Mouse (Mus musculus) erythroblast, embryonic 14.5 days (primary cell): ENCODE results near the gene Rhpn2. TPM values are rescaled to one million over a fixed set of nuclear protein-coding genes. Genes with fewer than 3 reads are reported as not detected.

Source experiments
- H3K27me3 ChIP-seq: 2 replicates; pipeline ENCODE4 v1.6.1; 2012; ENCODE audit warnings: inconsistent platforms; ENCODE audit not compliant: control insufficient read depth
- H3K36me3 ChIP-seq: 2 replicates; pipeline ENCODE4 v1.6.1; 2012; ENCODE audit warnings: mild to moderate bottlenecking, inconsistent platforms; ENCODE audit not compliant: control insufficient read depth
- H3K4me1 ChIP-seq: 2 replicates; pipeline ENCODE4 v1.6.1; 2012; ENCODE audit warnings: inconsistent platforms; ENCODE audit not compliant: control insufficient read depth
- H3K4me3 ChIP-seq: replicated peaks from 2 replicates; pipeline ENCODE3; 2012; ENCODE audit warnings: moderate library complexity, mild to moderate bottlenecking, inconsistent platforms
- H3K9me3 ChIP-seq: 2 replicates; pipeline ENCODE4 v1.6.1; 2012; ENCODE audit warnings: low read length, inconsistent platforms, mixed read lengths; ENCODE audit not compliant: control insufficient read depth
- GATA1 ChIP-seq: IDR thresholded peaks from 2 replicates; pipeline ENCODE4 v1.6.1; 2012; ENCODE audit warnings: low read length, inconsistent platforms, mixed read lengths
- TAL1 ChIP-seq: IDR thresholded peaks from 3 replicates; pipeline ENCODE4 v1.6.1; 2012; ENCODE audit warnings: low read length, inconsistent platforms, mixed read lengths
- polyA plus RNA-seq: library from polyadenylated mRNA; stranded (reverse); fragments of >175 nt; gene quantifications from 2 replicates; pipeline ENCODE4 v1.2.3, GENCODE M21; 2012

Rhpn2 gene
- polyA plus RNA-seq, 1 experiment = 0.04 TPM

DNA sequence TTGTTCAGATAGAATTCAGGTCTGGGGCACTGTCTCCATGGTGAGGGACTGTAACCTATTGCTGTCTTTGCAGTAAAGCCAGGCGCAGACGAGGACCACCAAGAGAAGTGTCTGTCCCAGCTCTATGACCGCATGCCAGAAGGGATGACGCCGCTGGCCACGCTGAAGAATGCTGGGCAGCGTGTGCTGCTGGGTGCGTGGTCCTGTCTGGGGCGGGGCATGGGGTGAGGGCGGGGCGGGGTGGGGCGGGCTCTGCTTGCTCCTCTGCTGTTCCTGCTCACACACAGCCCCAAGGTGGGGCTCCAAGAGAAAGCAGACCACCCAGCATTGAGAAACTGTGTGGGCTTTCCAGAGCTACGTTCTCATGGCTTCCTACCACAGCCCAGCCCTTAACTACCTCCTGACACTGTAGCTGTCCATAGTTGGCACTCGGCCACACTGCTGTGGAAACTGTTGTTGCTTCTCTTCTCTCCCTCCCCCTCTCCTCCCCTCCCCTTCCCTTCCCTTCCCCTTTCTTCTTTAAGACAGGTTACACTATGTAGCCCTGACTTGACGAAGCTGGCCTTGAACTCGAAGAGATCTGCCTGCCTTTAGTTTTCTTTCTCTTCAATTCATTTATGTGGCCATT is 45.6 kb downstream of the Rhpn2 start:
- peaks cover 14% of the 10 kb centered on the region for H3K4me1 ChIP-seq
- H3K4me3 ChIP-seq = no peak overlapping the region
- H3K27me3 ChIP-seq = no peaks in the 10 kb centered on the region
- TF ChIP-seq GATA1 (no peak), TAL1 (no peak)
- peaks cover 3% of the 10 kb centered on the region; the same call in 1 of the 2 replicates for H3K36me3 ChIP-seq
- no peaks in the 10 kb centered on the region for H3K9me3 ChIP-seq

DNA sequence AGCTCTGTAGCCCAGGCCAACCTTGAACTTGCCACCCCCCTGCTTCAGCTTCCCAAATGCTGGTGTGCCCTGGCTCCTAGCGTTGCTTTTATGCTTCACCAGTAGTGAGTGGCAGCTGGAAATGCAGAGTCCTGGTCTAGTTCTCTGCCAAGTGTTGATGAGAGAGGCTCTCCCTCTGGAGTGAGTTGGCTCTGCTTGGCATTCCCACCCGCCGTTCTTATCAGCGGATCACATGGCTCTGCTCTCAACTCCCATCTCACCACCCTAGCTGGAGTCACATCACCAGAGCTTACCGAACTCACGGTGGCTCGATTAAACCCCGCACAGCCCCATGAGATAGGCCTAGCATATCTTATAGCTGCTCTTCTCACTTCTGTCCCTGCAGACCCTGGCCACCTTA is 46.4 kb downstream of the Rhpn2 start:
- TF ChIP-seq TAL1 = no peak
- no peak for TF ChIP-seq GATA1
- no peaks in the 10 kb centered on the region for H3K27me3 ChIP-seq
- H3K4me3 ChIP-seq = no peak overlapping the region
- H3K4me1 ChIP-seq = peaks cover 14% of the 10 kb centered on the region
- no peaks in the 10 kb centered on the region for H3K9me3 ChIP-seq
- H3K36me3 ChIP-seq = peaks cover 3% of the 10 kb centered on the region; the same call in 1 of the 2 replicates

DNA sequence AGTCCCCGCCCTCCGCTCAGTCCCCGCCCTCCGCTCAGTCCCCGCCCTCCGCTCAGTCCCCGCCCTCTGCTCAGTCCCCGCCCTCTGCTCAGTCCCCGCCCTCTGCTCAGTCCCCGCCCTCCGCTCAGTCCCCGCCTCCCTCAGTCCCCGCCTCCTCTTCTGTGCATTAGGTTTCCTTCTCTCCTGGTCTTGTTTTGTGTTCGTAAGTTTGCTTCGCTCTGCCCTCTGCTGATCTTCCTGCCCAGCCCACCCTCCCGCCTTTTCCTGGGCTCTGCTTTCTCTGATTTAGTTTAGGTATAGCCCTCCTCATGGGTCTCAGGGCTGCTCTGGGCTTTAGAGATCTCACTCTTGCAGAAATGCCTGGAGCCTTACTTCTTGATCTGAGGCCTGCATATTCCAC is 47.9 kb downstream of the Rhpn2 start:
- Histone ChIP-seq H3K27me3 (no peaks in the 10 kb centered on the region), H3K4me1 (peaks cover 14% of the 10 kb centered on the region), H3K36me3 (peaks cover 3% of the 10 kb centered on the region; the same call in 1 of the 2 replicates), H3K9me3 (no peaks in the 10 kb centered on the region), H3K4me3 (no peak overlapping the region)
- no peak for TF ChIP-seq GATA1
- TF ChIP-seq TAL1 = no peak

DNA sequence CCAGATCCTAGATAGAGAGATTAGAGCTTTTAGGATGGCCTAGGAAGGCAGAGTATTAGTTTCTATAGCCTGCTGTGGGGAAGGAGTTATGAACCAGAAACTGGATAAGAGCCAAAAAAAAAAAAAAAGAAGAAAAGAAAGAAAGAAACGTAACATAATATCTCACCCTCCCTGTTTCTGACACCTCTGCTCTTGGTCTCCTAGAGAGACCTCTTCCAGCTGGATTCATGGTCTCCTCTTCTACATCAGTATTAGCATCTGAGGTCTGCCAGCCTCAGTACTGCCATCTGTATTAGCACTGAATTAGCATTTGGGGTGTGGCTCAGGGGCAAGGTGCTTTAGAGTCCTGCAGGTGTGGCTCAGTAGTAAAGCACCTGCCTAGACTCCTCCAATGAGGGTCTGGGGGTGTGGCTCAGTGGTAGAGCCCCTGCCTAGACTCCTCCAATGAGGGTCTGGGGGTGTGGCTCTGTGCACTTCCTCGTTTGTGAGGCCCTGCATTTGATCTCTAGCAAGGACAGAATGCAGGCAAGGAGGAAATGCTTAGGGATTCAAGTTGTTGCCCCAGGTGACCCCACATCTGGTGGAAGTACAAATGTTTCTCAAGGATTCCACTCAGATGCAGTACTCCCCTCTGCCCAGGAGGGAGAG is 48.9 kb downstream of the Rhpn2 start:
- H3K9me3 ChIP-seq = no peaks in the 10 kb centered on the region
- peaks cover 14% of the 10 kb centered on the region for H3K4me1 ChIP-seq
- TF ChIP-seq GATA1 (no peak), TAL1 (no peak)
- H3K27me3 ChIP-seq = no peaks in the 10 kb centered on the region
- H3K36me3 ChIP-seq = peaks cover 3% of the 10 kb centered on the region; the same call in 1 of the 2 replicates
- no peak overlapping the region for H3K4me3 ChIP-seq

DNA sequence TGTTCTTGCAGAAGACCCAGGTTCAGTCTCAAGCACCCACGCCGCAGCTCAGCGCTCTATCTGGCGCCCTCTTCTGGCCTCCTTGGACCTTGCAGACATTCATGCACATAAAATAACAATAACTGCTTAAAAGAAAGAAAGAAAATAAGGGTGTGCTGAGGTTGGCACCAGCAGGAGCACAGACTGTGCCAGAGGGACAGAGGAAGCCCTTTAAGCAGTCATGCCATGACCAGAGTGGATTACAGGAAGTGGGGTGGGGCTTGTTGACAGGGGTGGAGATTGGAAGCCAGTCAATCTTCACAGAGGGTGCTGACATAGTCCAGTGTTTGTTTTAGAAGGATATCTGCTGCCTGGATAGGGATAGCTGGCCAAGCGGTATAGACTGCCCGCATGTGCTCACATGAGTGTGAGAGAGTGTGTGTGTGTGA is 52.6 kb downstream of the Rhpn2 start:
- TF ChIP-seq TAL1 = no peak
- no peaks in the 10 kb centered on the region for H3K27me3 ChIP-seq
- H3K4me1 ChIP-seq = peaks cover 4% of the 10 kb centered on the region
- no peak overlapping the region for H3K4me3 ChIP-seq
- no peaks in the 10 kb centered on the region for H3K9me3 ChIP-seq
- H3K36me3 ChIP-seq = peaks cover 11% of the 10 kb centered on the region

DNA sequence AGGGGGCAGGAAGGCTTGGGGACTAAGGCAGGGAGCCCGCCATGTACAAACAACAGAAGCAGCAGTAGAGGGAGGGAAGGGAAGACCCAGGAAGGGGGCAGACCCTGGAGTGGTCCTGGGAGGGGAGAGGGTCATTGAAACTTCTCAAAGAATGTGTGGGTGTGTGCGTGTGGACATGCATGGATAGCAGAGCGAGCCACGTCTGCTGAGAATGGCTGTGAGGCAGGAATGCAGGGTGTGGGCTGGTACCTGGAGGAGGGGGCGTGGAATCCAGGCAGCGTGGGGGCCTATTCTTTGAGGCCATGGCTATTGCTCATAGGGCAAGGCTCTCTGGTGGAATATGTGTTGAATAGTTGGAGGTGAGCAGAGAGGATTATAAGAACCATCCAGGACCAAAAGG is 54.7 kb downstream of the Rhpn2 start:
- no peaks in the 10 kb centered on the region for H3K9me3 ChIP-seq
- TF ChIP-seq TAL1 = no peak
- TF ChIP-seq GATA1 = no peak
- H3K36me3 ChIP-seq = peaks cover 32% of the 10 kb centered on the region
- H3K27me3 ChIP-seq = no peaks in the 10 kb centered on the region
- H3K4me3 ChIP-seq = no peak overlapping the region
- peaks cover 1% of the 10 kb centered on the region for H3K4me1 ChIP-seq

- peaks cover 52% of the 10 kb centered on the region for H3K36me3 ChIP-seq
- no peaks in the 10 kb centered on the region for H3K9me3 ChIP-seq
- no peak overlapping the region for H3K4me3 ChIP-seq
- TF ChIP-seq TAL1 (no peak), GATA1 (no peak)
- peaks cover 28% of the 10 kb centered on the region for H3K4me1 ChIP-seq
- no peaks in the 10 kb centered on the region for H3K27me3 ChIP-seq
Measured at GRCm38 (mm10) chr7:35392935-35393334, 59.0 kb downstream of the Rhpn2 start.

DNA sequence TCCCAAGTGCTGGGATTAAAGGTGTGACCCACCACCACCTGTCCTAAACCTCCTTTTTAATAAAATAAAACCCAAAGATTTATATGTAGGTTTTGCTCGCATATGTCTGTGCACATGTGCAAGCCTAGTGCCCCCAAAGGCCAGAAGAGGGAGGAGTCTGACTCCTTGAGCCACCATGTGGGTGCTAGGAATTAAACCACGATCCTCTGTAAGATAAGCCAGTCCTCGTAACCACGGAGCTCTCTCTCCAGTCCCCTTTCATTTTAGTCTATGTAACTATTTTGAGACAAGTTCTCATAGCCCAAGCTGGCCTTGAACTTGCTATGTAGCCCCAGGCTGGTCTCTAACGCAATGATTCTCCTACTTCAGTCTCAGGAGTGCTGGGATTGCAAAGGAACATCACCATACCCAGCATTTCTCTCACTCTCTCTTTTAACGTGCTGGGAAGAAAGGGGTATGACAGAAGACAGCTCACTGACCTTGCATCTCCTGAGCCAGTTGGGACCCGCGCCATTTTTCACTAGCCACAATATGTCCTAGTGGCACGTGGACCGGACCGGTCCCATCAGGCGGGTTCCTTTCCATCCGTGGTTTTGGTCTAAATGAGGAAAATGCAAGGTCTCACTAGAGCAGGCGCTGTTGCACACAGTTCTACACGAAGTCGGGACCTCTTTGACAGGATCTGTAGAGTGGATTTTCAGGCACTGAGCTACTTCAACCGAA is 61.9 kb downstream of the Rhpn2 start:
- Histone ChIP-seq H3K9me3 (no peaks in the 10 kb centered on the region), H3K4me1 (peaks cover 43% of the 10 kb centered on the region), H3K36me3 (peaks cover 72% of the 10 kb centered on the region), H3K27me3 (no peaks in the 10 kb centered on the region), H3K4me3 (peak overlapping the region; percentile 75)
- TF ChIP-seq TAL1 (no peak), GATA1 (peak; percentile 56; the same call in 1 of the 2 replicates)

DNA sequence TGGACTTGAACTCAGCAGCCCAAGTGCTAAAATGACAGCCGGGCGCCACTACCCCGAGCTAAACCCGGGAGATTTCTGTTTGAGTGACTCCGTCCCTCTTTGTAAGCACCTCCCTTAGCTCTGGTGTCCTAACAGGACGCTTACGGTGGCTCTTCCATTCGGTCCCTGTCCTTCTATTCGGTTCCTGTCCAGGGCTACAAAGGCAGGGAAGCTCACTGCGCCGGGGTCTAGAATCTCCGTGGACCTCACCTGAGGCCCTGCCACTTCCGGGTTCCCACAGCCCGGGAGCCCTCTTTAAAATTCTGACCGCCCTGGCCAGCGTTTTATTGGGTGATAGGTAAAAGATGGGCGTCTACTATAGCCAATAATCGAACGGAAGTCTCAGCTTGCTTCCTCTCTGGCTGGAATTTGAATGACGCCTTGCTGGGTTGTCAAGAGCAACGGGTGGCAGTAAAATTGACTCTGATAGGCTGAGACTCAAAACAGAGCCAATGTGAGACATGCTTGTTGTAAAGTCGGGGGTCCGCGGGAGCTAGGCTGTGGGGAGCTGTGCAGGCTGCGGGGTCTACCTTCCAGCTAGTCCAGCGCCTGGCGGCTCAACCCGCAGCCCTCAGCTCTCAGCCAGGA is 62.7 kb downstream of the Rhpn2 start, which contains the start of the genes Faap24 and Cep89:
TSS of gene Faap24 (minus strand) at position 295 of the 627 bp plus-strand sequence.
TSS of gene Cep89 (plus strand) at position 494 of the 627 bp plus-strand sequence.
- Histone ChIP-seq H3K4me1 (peaks cover 49% of the 10 kb centered on the region), H3K9me3 (peaks cover 4% of the 10 kb centered on the region; the same call in 1 of the 2 replicates), H3K36me3 (peaks cover 74% of the 10 kb centered on the region), H3K27me3 (no peaks in the 10 kb centered on the region), H3K4me3 (peak within 1 kb of the TSS; percentile 75)
- TF ChIP-seq TAL1 (no peak), GATA1 (no peak)
